Mouse (Mus musculus): ENCODE results near the gene Myrip.

- no peak for TF ChIP-seq CTCF (IDR thresholded peaks at IDR 0.05; ENCODE audit: borderline replicate concordance, extremely low read depth, insufficient read depth, insufficient read length)
- TF ChIP-seq POLR2A (IDR thresholded peaks at IDR 0.05; ENCODE audit: borderline replicate concordance, extremely low read depth, insufficient read depth, insufficient read length, poor library complexity, severe bottlenecking): no peak
Observed at GRCm38 (mm10) chr9:120482382-120482781, 181.1 kb downstream of the Myrip start.

Measured in brain, embryonic 14.5 days (tissue).